Mouse (Mus musculus): ENCODE data around the gene Col2a1. TPM values are rescaled to one million over a fixed set of nuclear protein-coding genes. Genes with fewer than 3 reads are reported as not detected.

Col2a1 gene
- polyA plus RNA-seq (2014; fragmentation: Illumina TruSeq; extraction: RNeasy Lipid Tissue Mini Kit (QIAGEN cat#74804)): not detected

GRCm38 (mm10) chr15:98003822-98004739, at the start of gene Col2a1:
Gene Col2a1, minus strand, starts transcription at chr15:98004695.

DNA sequence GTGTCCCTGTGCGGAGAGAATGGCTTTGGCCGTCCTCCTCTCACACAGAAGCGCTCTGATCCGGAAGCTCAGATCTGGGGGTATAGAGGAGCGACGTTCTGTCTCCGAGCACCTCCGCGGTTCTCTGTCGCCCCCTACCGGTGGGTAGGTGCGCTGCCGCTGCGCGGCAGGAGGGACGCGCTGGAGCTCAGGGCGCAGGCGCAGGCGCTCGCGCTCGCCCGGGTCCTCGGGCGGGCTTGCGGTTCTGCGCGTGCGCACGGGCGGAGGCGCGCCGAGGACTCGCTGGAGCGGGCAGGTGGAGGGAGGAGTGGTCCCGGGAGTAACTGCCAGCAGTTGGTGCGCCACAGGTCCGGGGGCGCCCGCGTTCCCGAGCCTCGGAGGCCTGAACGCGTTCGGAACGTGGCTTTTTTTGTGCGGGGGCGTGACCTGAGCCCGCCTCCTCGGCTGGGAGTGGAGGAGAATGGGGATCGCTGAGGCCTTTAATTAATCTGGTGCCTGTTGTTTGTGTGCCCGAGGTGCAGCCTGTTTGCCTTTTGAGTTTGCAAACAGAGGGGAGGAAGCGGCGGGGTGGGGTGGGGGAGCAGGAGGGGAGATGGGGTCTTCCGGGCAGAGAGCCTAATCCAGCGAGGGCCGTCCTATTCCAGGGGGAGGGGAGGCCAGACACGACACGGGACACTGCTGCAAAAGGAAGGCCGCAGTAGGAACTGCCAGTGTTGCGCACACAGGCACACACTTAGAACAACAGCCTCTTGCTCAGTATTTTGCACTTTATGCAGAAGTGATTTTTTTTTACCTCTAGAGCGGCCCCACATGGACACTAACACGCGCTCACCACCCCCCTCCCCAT, 40.3 kb downstream of the Col2a1 start, which contains the start of gene Tmem106c:
Gene Tmem106c (plus strand): TSS at position 212 of the 847 bp plus-strand sequence.

Other genes with a start within 250 kb of the Col2a1 start
- gene Rapgef3, start 236.7 kb downstream of the Col2a1 start, polyA plus RNA-seq (2014; fragmentation: Illumina TruSeq; extraction: RNeasy Lipid Tissue Mini Kit (QIAGEN cat#74804)): not detected
- 29.7 TPM for gene Slc48a1, start 226.2 kb downstream of the Col2a1 start, polyA plus RNA-seq (2014; fragmentation: Illumina TruSeq; extraction: RNeasy Lipid Tissue Mini Kit (QIAGEN cat#74804))
- gene Hdac7, start 160.2 kb downstream of the Col2a1 start, polyA plus RNA-seq (2014; fragmentation: Illumina TruSeq; extraction: RNeasy Lipid Tissue Mini Kit (QIAGEN cat#74804)): 3.2 TPM
- 1.7 TPM for gene Vdr, start 94.1 kb downstream of the Col2a1 start, polyA plus RNA-seq (2014; fragmentation: Illumina TruSeq; extraction: RNeasy Lipid Tissue Mini Kit (QIAGEN cat#74804))
- 10.4 TPM for gene Tmem106c, start 40.5 kb downstream of the Col2a1 start, polyA plus RNA-seq (2014; fragmentation: Illumina TruSeq; extraction: RNeasy Lipid Tissue Mini Kit (QIAGEN cat#74804))
- 5.7 TPM for gene Pfkm, start 87.9 kb upstream of the Col2a1 start, polyA plus RNA-seq (2014; fragmentation: Illumina TruSeq; extraction: RNeasy Lipid Tissue Mini Kit (QIAGEN cat#74804))
- 52.8 TPM for gene Senp1, start 89.0 kb upstream of the Col2a1 start, polyA plus RNA-seq (2014; fragmentation: Illumina TruSeq; extraction: RNeasy Lipid Tissue Mini Kit (QIAGEN cat#74804))
- 23.2 TPM for gene Asb8, start 160.9 kb upstream of the Col2a1 start, polyA plus RNA-seq (2014; fragmentation: Illumina TruSeq; extraction: RNeasy Lipid Tissue Mini Kit (QIAGEN cat#74804))
- gene Ccdc184, start 162.5 kb upstream of the Col2a1 start, polyA plus RNA-seq (2014; fragmentation: Illumina TruSeq; extraction: RNeasy Lipid Tissue Mini Kit (QIAGEN cat#74804)): 0.14 TPM
- not detected for gene Olfr288, start 190.8 kb upstream of the Col2a1 start, polyA plus RNA-seq (2014; fragmentation: Illumina TruSeq; extraction: RNeasy Lipid Tissue Mini Kit (QIAGEN cat#74804))
- 2.5 TPM for gene Gm44579, start 216.3 kb upstream of the Col2a1 start, polyA plus RNA-seq (2014; fragmentation: Illumina TruSeq; extraction: RNeasy Lipid Tissue Mini Kit (QIAGEN cat#74804))
- not detected for gene Olfr287, start 216.4 kb upstream of the Col2a1 start, polyA plus RNA-seq (2014; fragmentation: Illumina TruSeq; extraction: RNeasy Lipid Tissue Mini Kit (QIAGEN cat#74804))
- gene Olfr286, start 229.8 kb upstream of the Col2a1 start, polyA plus RNA-seq (2014; fragmentation: Illumina TruSeq; extraction: RNeasy Lipid Tissue Mini Kit (QIAGEN cat#74804)): not detected

Measured in ovary, adult 10 weeks (tissue).